Mouse (Mus musculus) cortical plate, adult 2 months (tissue): ENCODE measurements around the gene Mmrn2. TPM values are rescaled to one million over a fixed set of nuclear protein-coding genes. Genes with fewer than 3 reads are reported as not detected.
A peak's percentile ranks its signal among the peaks of the same experiment; 100 is the strongest.
"Not testable (repeated sequence)": the region's sequence is repeated elsewhere in the genome, so short reads cannot be mapped to it uniquely, and the experiment has no call there.

Source experiments
- H3K27ac ChIP-seq: fragments of 200-500 bp; 2 replicates; pipeline ENCODE4 v1.5.1; 2012; ENCODE audit warnings: low read length, control low read depth, inconsistent platforms; ENCODE audit not compliant: insufficient read depth
- H3K4me1 ChIP-seq: fragments of 200-500 bp; 2 replicates; pipeline ENCODE4 v1.6.1; 2011; ENCODE audit warnings: low read length; ENCODE audit not compliant: control insufficient read depth, insufficient read depth
- H3K4me3 ChIP-seq: fragments of 200-500 bp; 2 replicates; pipeline ENCODE4 v1.5.1; 2011; ENCODE audit warnings: mild to moderate bottlenecking, low read length, control low read depth; ENCODE audit not compliant: insufficient read depth
- CTCF ChIP-seq: fragments of 200-500 bp; IDR thresholded peaks from 2 replicates; pipeline ENCODE4 v1.5.1; 2011; ENCODE audit warnings: mild to moderate bottlenecking, control low read depth, low read length; ENCODE audit not compliant: insufficient read depth; ENCODE audit errors: extremely low read depth
- POLR2A ChIP-seq: fragments of 200-500 bp; IDR thresholded peaks from 2 replicates; pipeline ENCODE4 v1.6.1; 2011; ENCODE audit warnings: mild to moderate bottlenecking, low read length, control low read depth; ENCODE audit not compliant: insufficient read depth; ENCODE audit errors: extremely low read depth
- polyA plus RNA-seq: library from polyadenylated mRNA; depleted of rRNA; stranded (reverse); fragments of >200 nt; gene quantifications from 2 replicates; pipeline ENCODE4 v1.2.3, GENCODE M21; 2012

Gene Mmrn2
- polyA plus RNA-seq, 1 experiment = 3.2 TPM

GRCm38 (mm10) chr14:34357671-34358455 lies 17.4 kb upstream of the Mmrn2 start:
- TF ChIP-seq CTCF (no peak), POLR2A (no peak)
- H3K27ac ChIP-seq = no peak overlapping the region
- peaks cover 1% of the 10 kb centered on the region; the same call in 1 of the 2 replicates for H3K4me1 ChIP-seq
- H3K4me3 ChIP-seq = no peak overlapping the region

- no peak overlapping the region for H3K27ac ChIP-seq
- TF ChIP-seq CTCF = no peak
- no peak for TF ChIP-seq POLR2A
- no peak overlapping the region for H3K4me3 ChIP-seq
- H3K4me1 ChIP-seq = peaks cover 4% of the 10 kb centered on the region; the same call in 1 of the 2 replicates
Observed at GRCm38 (mm10) chr14:34359676-34360244, 15.5 kb upstream of the Mmrn2 start.

- Histone ChIP-seq H3K4me3 (no peak overlapping the region), H3K4me1 (peaks cover 4% of the 10 kb centered on the region; the same call in 1 of the 2 replicates), H3K27ac (no peak overlapping the region)
Observed at GRCm38 (mm10) chr14:34360251-34360650, 15.0 kb upstream of the Mmrn2 start.

GRCm38 (mm10) chr14:34362135-34362534 lies 13.1 kb upstream of the Mmrn2 start:
- TF ChIP-seq POLR2A (no peak), CTCF (no peak)
- no peak overlapping the region for H3K4me3 ChIP-seq
- H3K27ac ChIP-seq = no peak overlapping the region
- peaks cover 4% of the 10 kb centered on the region; the same call in 1 of the 2 replicates for H3K4me1 ChIP-seq

More at GRCm38 (mm10) chr14:34360251-34360650, 15.0 kb upstream of the Mmrn2 start:
- TF ChIP-seq POLR2A = no peak
- no peak for TF ChIP-seq CTCF

GRCm38 (mm10) chr14:34362726-34363445 lies 12.4 kb upstream of the Mmrn2 start:
- H3K4me1 ChIP-seq = peaks cover 4% of the 10 kb centered on the region; the same call in 1 of the 2 replicates
- H3K4me3 ChIP-seq = peak overlapping the region; percentile 43
- H3K27ac ChIP-seq = no peak overlapping the region
- TF ChIP-seq POLR2A (no peak), CTCF (peak; percentile 67)

GRCm38 (mm10) chr14:34363490-34364253 lies 11.6 kb upstream of the Mmrn2 start:
- TF ChIP-seq POLR2A = 0 out of 2 replicates have a peak, but pooled peaks have one; percentile 27
- TF ChIP-seq CTCF = no peak
- H3K27ac ChIP-seq = peak overlapping the region; percentile 51; the same call in 1 of the 2 replicates
- H3K4me3 ChIP-seq = peak overlapping the region; percentile 43
- peaks cover 3% of the 10 kb centered on the region; the same call in 1 of the 2 replicates for H3K4me1 ChIP-seq

GRCm38 (mm10) chr14:34364254-34365146 lies 10.8 kb upstream of the Mmrn2 start:
- H3K4me1 ChIP-seq, H3K27ac ChIP-seq: not testable (repeated sequence)
- peak overlapping the region; percentile 43 for H3K4me3 ChIP-seq

- peaks cover 3% of the 10 kb centered on the region; the same call in 1 of the 2 replicates for H3K4me1 ChIP-seq
- H3K4me3 ChIP-seq = no peak overlapping the region
- H3K27ac ChIP-seq = no peak overlapping the region
- TF ChIP-seq CTCF = no peak
- TF ChIP-seq POLR2A = no peak
Observed at GRCm38 (mm10) chr14:34365147-34365507, 10.1 kb upstream of the Mmrn2 start.
